ENCODE assay signal across 8 mouse cellular contexts in the genomic region with DNA sequence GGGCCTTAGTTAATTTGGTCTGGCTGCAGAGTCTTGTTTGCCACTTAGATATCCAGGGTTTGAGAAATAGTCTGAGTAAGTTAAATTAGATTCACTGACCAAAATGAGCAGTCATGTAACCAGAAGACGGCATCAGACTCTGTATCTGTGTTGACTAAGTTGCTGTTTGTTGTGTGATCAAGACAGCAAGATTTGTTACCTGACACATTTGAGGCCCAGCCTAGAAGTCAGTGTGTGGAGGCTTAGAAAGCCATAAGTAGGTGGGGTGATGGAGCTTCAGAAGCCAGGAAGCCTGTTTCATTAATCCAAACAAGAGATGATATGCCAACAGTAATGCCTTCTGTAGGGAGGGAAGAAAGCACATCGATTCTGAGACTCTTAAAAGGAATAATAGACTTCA. TPM values are rescaled to one million over a fixed set of nuclear protein-coding genes. Genes with fewer than 3 reads are reported as not detected.
DNase-seq lines count a peak whose midpoint lies in the region; ATAC-seq and TF ChIP-seq lines count a peak whose summit lies in the region.

No protein-coding gene starts in this region.

- no peak overlapping the region for H3K9ac ChIP-seq in hindbrain, embryonic 15.5 days
- no peak overlapping the region for H3K9ac ChIP-seq in hindbrain, embryonic 11.5 days (ENCODE audit: low read depth, low read length)
- H3K9ac ChIP-seq in midbrain, postnatal 0 days (replicated peaks; ENCODE audit: low read length, poor library complexity, severe bottlenecking), result no peak overlapping the region
- H3K9ac ChIP-seq in intestine, postnatal 0 days (ENCODE audit: low read depth, low read length), result no peak overlapping the region
- H3K9ac ChIP-seq in stomach, embryonic 16.5 days (ENCODE audit: low read length), result no peak overlapping the region

- no peak overlapping the region for H3K4me3 ChIP-seq in hindbrain, embryonic 15.5 days
- H3K4me3 ChIP-seq in hindbrain, embryonic 11.5 days (ENCODE audit: low read depth, low read length), result no peak overlapping the region
- no peak overlapping the region for H3K4me3 ChIP-seq in midbrain, postnatal 0 days (ENCODE audit: low read depth, low read length)
- no peak overlapping the region for H3K4me3 ChIP-seq in midbrain, embryonic 10.5 days
- H3K4me3 ChIP-seq in intestine, postnatal 0 days (ENCODE audit: low read depth, low read length), result no peak overlapping the region
- no peak overlapping the region for H3K4me3 ChIP-seq in stomach, embryonic 16.5 days (replicated peaks; ENCODE audit: low read length)

- no peak overlapping the region for H3K4me2 ChIP-seq in hindbrain, embryonic 15.5 days
- H3K4me2 ChIP-seq in hindbrain, embryonic 11.5 days (replicated peaks; ENCODE audit: low read depth, low read length), result no peak overlapping the region
- no peak overlapping the region for H3K4me2 ChIP-seq in midbrain, postnatal 0 days (ENCODE audit: low read depth, low read length, poor library complexity, severe bottlenecking)
- no peak overlapping the region for H3K4me2 ChIP-seq in intestine, postnatal 0 days (replicated peaks; ENCODE audit: low read depth)
- no peak overlapping the region for H3K4me2 ChIP-seq in stomach, embryonic 16.5 days (ENCODE audit: low read depth, low read length)

- H3K27me3 ChIP-seq in hindbrain, embryonic 15.5 days, result no peaks in the 10 kb centered on the region
- no peaks in the 10 kb centered on the region for H3K27me3 ChIP-seq in hindbrain, embryonic 11.5 days (ENCODE audit: control insufficient read depth, insufficient read depth, low read length)
- H3K27me3 ChIP-seq in midbrain, postnatal 0 days (ENCODE audit: insufficient read depth, low read length), result no peaks in the 10 kb centered on the region
- no peaks in the 10 kb centered on the region for H3K27me3 ChIP-seq in midbrain, embryonic 10.5 days (ENCODE audit: low read depth, poor library complexity, severe bottlenecking)
- H3K27me3 ChIP-seq in intestine, postnatal 0 days (replicated peaks; ENCODE audit: control insufficient read depth, insufficient read depth, low read length), result no peaks in the 10 kb centered on the region
- no peaks in the 10 kb centered on the region for H3K27me3 ChIP-seq in stomach, embryonic 16.5 days (ENCODE audit: control insufficient read depth, insufficient read depth, low read length)

- no peaks in the 10 kb centered on the region for H3K36me3 ChIP-seq in hindbrain, embryonic 15.5 days
- no peaks in the 10 kb centered on the region for H3K36me3 ChIP-seq in hindbrain, embryonic 11.5 days (ENCODE audit: control insufficient read depth, insufficient read depth, low read length)
- H3K36me3 ChIP-seq in midbrain, postnatal 0 days (ENCODE audit: insufficient read depth, low read length), result no peaks in the 10 kb centered on the region
- H3K36me3 ChIP-seq in midbrain, embryonic 10.5 days, result peaks cover 24% of the 10 kb centered on the region
- no peaks in the 10 kb centered on the region for H3K36me3 ChIP-seq in intestine, postnatal 0 days (ENCODE audit: control insufficient read depth, insufficient read depth)
- H3K36me3 ChIP-seq in stomach, embryonic 16.5 days (ENCODE audit: control insufficient read depth, insufficient read depth, low read length), result no peaks in the 10 kb centered on the region

- no peak for ATAC-seq in hindbrain, embryonic 15.5 days (ENCODE audit: low FRiP score, low read depth)
- ATAC-seq in hindbrain, embryonic 11.5 days (ENCODE audit: low FRiP score), result no peak
- no peak for ATAC-seq in midbrain, postnatal 0 days (ENCODE audit: low FRiP score)
- ATAC-seq in intestine, postnatal 0 days, result no peak
- ATAC-seq in stomach, embryonic 16.5 days (ENCODE audit: insufficient read depth, low FRiP score), result no peak

- H3K27ac ChIP-seq in hindbrain, embryonic 15.5 days (replicated peaks), result peak overlapping the region; percentile 67
- H3K27ac ChIP-seq in hindbrain, embryonic 11.5 days (ENCODE audit: low read depth, low read length), result no peak overlapping the region
- H3K27ac ChIP-seq in midbrain, postnatal 0 days (ENCODE audit: low read depth, low read length), result peak overlapping the region; percentile 51; the same call in 1 of the 2 replicates
- H3K27ac ChIP-seq in midbrain, embryonic 10.5 days (replicated peaks), result no peak overlapping the region
- H3K27ac ChIP-seq in intestine, postnatal 0 days (ENCODE audit: low read depth, low read length), result peak overlapping the region; percentile 2; the same call in 1 of the 2 replicates
- H3K27ac ChIP-seq in stomach, embryonic 16.5 days (ENCODE audit: low read length), result peak overlapping the region; percentile 91

- 87% methylated on average over 2 of the region's 2 CpGs for WGBS in hindbrain, embryonic 15.5 days
- 88% methylated on average over 2 of the region's 2 CpGs for WGBS in hindbrain, embryonic 11.5 days
- 92% methylated on average over 2 of the region's 2 CpGs for WGBS in midbrain, postnatal 0 days
- WGBS in midbrain, embryonic 10.5 days, result 91% methylated on average over 2 of the region's 2 CpGs
- 60% methylated on average over 2 of the region's 2 CpGs for WGBS in intestine, postnatal 0 days
- 45% methylated on average over 2 of the region's 2 CpGs for WGBS in stomach, embryonic 16.5 days

- no peaks in the 10 kb centered on the region for H3K9me3 ChIP-seq in hindbrain, embryonic 15.5 days
- H3K9me3 ChIP-seq in hindbrain, embryonic 11.5 days (ENCODE audit: control insufficient read depth, low read length), result no peaks in the 10 kb centered on the region
- H3K9me3 ChIP-seq in midbrain, postnatal 0 days (ENCODE audit: low read length), result no peaks in the 10 kb centered on the region
- peaks cover 7% of the 10 kb centered on the region for H3K9me3 ChIP-seq in midbrain, embryonic 10.5 days (replicated peaks)
- no peaks in the 10 kb centered on the region for H3K9me3 ChIP-seq in intestine, postnatal 0 days (ENCODE audit: control insufficient read depth)
- no peaks in the 10 kb centered on the region for H3K9me3 ChIP-seq in stomach, embryonic 16.5 days (replicated peaks; ENCODE audit: control insufficient read depth, low read length)

- no peak for DNase-seq in hindbrain, embryonic 11.5 days (ENCODE audit: low spot score)
- no peak for DNase-seq in midbrain, postnatal 0 days (ENCODE audit: low spot score)
- no peak for DNase-seq in midbrain, embryonic 10.5 days (ENCODE audit: low spot score)
- DNase-seq in left cerebral cortex, adult 11 months (ENCODE audit: low spot score), result no peak
- no peak for DNase-seq in yolk sac, embryonic 10.5 days (ENCODE audit: low spot score)

- TF ChIP-seq CTCF in midbrain, postnatal 0 days (IDR thresholded peaks at IDR 0.05), result no peak
- TF ChIP-seq CTCF in intestine, postnatal 0 days (IDR thresholded peaks at IDR 0.05; ENCODE audit: low read depth), result no peak

- H3K4me1 ChIP-seq in hindbrain, embryonic 15.5 days (replicated peaks), result peaks cover 3% of the 10 kb centered on the region; the same call in 1 of the 2 replicates
- H3K4me1 ChIP-seq in hindbrain, embryonic 11.5 days (replicated peaks; ENCODE audit: control insufficient read depth, insufficient read depth, low read length), result no peaks in the 10 kb centered on the region
- H3K4me1 ChIP-seq in midbrain, postnatal 0 days (ENCODE audit: insufficient read depth, low read length), result 0 out of 2 replicates have a peak, but pooled peaks cover 2% of the 10 kb centered on the region
- H3K4me1 ChIP-seq in midbrain, embryonic 10.5 days, result 0 out of 2 replicates have a peak, but pooled peaks cover 4% of the 10 kb centered on the region
- no peaks in the 10 kb centered on the region for H3K4me1 ChIP-seq in intestine, postnatal 0 days (replicated peaks; ENCODE audit: control insufficient read depth, insufficient read depth, low read length)
- peaks cover 21% of the 10 kb centered on the region for H3K4me1 ChIP-seq in stomach, embryonic 16.5 days (ENCODE audit: control insufficient read depth, insufficient read depth, low read length)

RNA-seq across cellular contexts. Expression of a gene that starts 18.9 kb away (rescaled TPM):
- polyA plus RNA-seq in hindbrain, embryonic 15.5 days (2015; fragmentation: Nextera tagmentation; extraction: Ambion mirVana), result 55.9 and 59.2 TPM in 2 replicates
- polyA plus RNA-seq in hindbrain, embryonic 11.5 days (2014; fragmentation: Nextera tagmentation; extraction: Ambion mirVana), result 86.2 and 89.9 TPM in 2 replicates
- 32.3 and 39.4 TPM in 2 replicates for total RNA-seq in midbrain, postnatal 0 days (2014; rRNA removed)
- polyA plus RNA-seq in midbrain, postnatal 0 days (2015; fragmentation: Nextera tagmentation; extraction: Ambion mirVana), result 41.3 and 44.0 TPM in 2 replicates
- polyA plus RNA-seq in midbrain, embryonic 10.5 days (2016; fragmentation: Nextera tagmentation; extraction: Ambion mirVana), result 109 and 111 TPM in 2 replicates
- polyA plus RNA-seq in intestine, postnatal 0 days (2015; fragmentation: Nextera tagmentation; extraction: Ambion mirVana), result 79.8 and 85.6 TPM in 2 replicates
- 136 and 161 TPM in 2 replicates for polyA plus RNA-seq in stomach, embryonic 16.5 days (2015; fragmentation: Nextera tagmentation; extraction: Ambion mirVana)

Comparison
In these comparisons a context has a peak if more than half of its experiments do, and no peak if none do; other contexts are left out.
1. H3K27ac ChIP-seq: peak in hindbrain, embryonic 15.5 days (single experiment), midbrain, postnatal 0 days (single experiment), intestine, postnatal 0 days (single experiment) and stomach, embryonic 16.5 days (single experiment); none in hindbrain, embryonic 11.5 days (single experiment) and midbrain, embryonic 10.5 days (single experiment).